Mouse (Mus musculus): ENCODE measurements around the gene Mrps7.

- TF ChIP-seq POLR2A (IDR thresholded peaks at IDR 0.05; ENCODE audit: low read depth, low read length): no peak
- TF ChIP-seq CTCF (IDR thresholded peaks at IDR 0.05; ENCODE audit: extremely low read depth, insufficient read depth, insufficient read length, insufficient replicate concordance): peak; percentile 37; the same call in 1 of the 2 replicates
Measured at GRCm38 (mm10) chr11:115647459-115647858, 43.7 kb downstream of the Mrps7 start.

Data from spleen, adult 2 months (tissue).